Mouse (Mus musculus) G1E (cell line): ENCODE data around the gene Cd3d. TPM values are rescaled to one million over a fixed set of nuclear protein-coding genes. Genes with fewer than 3 reads are reported as not detected.
"Not testable (repeated sequence)": the region's sequence is repeated elsewhere in the genome, so short reads cannot be mapped to it uniquely, and the experiment has no call there.

Experiments
- ATAC-seq: 2 replicates; pipeline ENCODE4 v1.8.0; 2016; ENCODE audit warnings: mild to moderate bottlenecking; ENCODE audit not compliant: insufficient number of reproducible peaks, poor library complexity, low FRiP score, severe bottlenecking; ENCODE audit errors: extremely low read depth
- DNase-seq: peaks from one replicate; pipeline ENCODE4 v3.0.0; 2012; ENCODE audit warnings: low spot score
- H3K27me3 ChIP-seq: 2 replicates; pipeline ENCODE4 v1.6.1; 2012; ENCODE audit warnings: mild to moderate bottlenecking, low read length, inconsistent platforms; ENCODE audit not compliant: insufficient read depth
- H3K36me3 ChIP-seq: replicated peaks from 2 replicates; pipeline ENCODE3; 2012; ENCODE audit warnings: mild to moderate bottlenecking, inconsistent platforms
- H3K4me1 ChIP-seq: 2 replicates; pipeline ENCODE4 v1.6.1; 2012; ENCODE audit warnings: low read depth, low read length, inconsistent platforms, mixed read lengths; ENCODE audit not compliant: insufficient read depth
- H3K4me3 ChIP-seq: 2 replicates; pipeline ENCODE4 v1.5.1; 2012; ENCODE audit warnings: low read depth, mild to moderate bottlenecking, inconsistent platforms, low read length, moderate library complexity, mixed read lengths
- H3K9me3 ChIP-seq: replicated peaks from 2 replicates; pipeline ENCODE4 v1.6.1; 2012; ENCODE audit warnings: inconsistent platforms
- CTCF ChIP-seq: IDR thresholded peaks from 2 replicates; pipeline ENCODE4 v1.5.1; 2012; ENCODE audit warnings: low read depth, low read length, inconsistent platforms, mixed read lengths
- GATA1 ChIP-seq: IDR thresholded peaks from 2 replicates; pipeline ENCODE4 v1.6.1; 2012; ENCODE audit warnings: borderline replicate concordance, low read length, inconsistent platforms, mixed read lengths
- GATA2 ChIP-seq: IDR thresholded peaks from 2 replicates; pipeline ENCODE4 v1.6.1; 2012; ENCODE audit warnings: low read depth, low read length, inconsistent platforms, borderline replicate concordance
- POLR2AphosphoS5 ChIP-seq: IDR thresholded peaks from 2 replicates; pipeline ENCODE4 v1.6.1; 2012; ENCODE audit warnings: low read depth, low read length, inconsistent platforms; ENCODE audit not compliant: insufficient replicate concordance
- TAL1 ChIP-seq: conservative IDR thresholded peaks from 2 replicates; pipeline ENCODE4 v1.6.1; 2012; ENCODE audit warnings: low read depth, low read length, inconsistent platforms, mixed read lengths
- polyA plus RNA-seq: library from polyadenylated mRNA; stranded (reverse); fragments of >175 nt; gene quantifications from 2 replicates; pipeline ENCODE4 v1.2.3, GENCODE M21; 2012
- total RNA-seq, 2 experiments: library from RNA; stranded (forward) in 1 of 2; stranded (reverse) in 1 of 2; fragments of 200-1000 nt in 1 of 2; fragments of >200 nt in 1 of 2; fragmentation: Nextera tagmentation in 1 of 2; gene quantifications; 2 replicates each; pipeline ENCODE4 v1.2.3; 2014 to 2017

The Cd3d gene
- total and polyA plus RNA-seq, 3 experiments = not detected

GRCm38 (mm10) chr9:44965126-44965832 lies 16.3 kb upstream of the Cd3d start, which contains the start of gene Ube4a:
Gene Ube4a (minus strand): TSS chr9:44965600.
- peak; percentile 85 for DNase-seq
- Histone ChIP-seq H3K4me1 (peaks cover 25% of the 10 kb centered on the region), H3K36me3 (peaks cover 33% of the 10 kb centered on the region), H3K27me3 (peaks cover 3% of the 10 kb centered on the region; the same call in 1 of the 2 replicates), H3K9me3 (no peaks in the 10 kb centered on the region), H3K4me3 (peak within 1 kb of the TSS; percentile 79)
- no peak for TF ChIP-seq GATA2
- no peak for TF ChIP-seq CTCF
- TF ChIP-seq POLR2AphosphoS5 = no peak
- TF ChIP-seq GATA1 = no peak
- no peak for TF ChIP-seq TAL1
- peak; percentile 81 for ATAC-seq

GRCm38 (mm10) chr9:44965833-44966466 lies 15.6 kb upstream of the Cd3d start:
- peaks cover 7% of the 10 kb centered on the region for H3K27me3 ChIP-seq
- no peaks in the 10 kb centered on the region for H3K9me3 ChIP-seq
- TF ChIP-seq GATA1 = no peak
- TF ChIP-seq TAL1 = no peak
- TF ChIP-seq GATA2 = no peak
- no peak for TF ChIP-seq CTCF
- TF ChIP-seq POLR2AphosphoS5 = no peak
- no peak for DNase-seq
- ATAC-seq = no peak
- peaks cover 23% of the 10 kb centered on the region for H3K4me1 ChIP-seq
- peaks cover 26% of the 10 kb centered on the region for H3K36me3 ChIP-seq
- H3K4me3 ChIP-seq = peak overlapping the region; percentile 79

- peak; percentile 54 for DNase-seq
- TF ChIP-seq POLR2AphosphoS5 (no peak; the same call in 1 of the 2 replicates), CTCF (peak; percentile 57), GATA2 (no peak), TAL1 (no peak)
- Histone ChIP-seq H3K9me3 (no peaks in the 10 kb centered on the region), H3K36me3 (peaks cover 17% of the 10 kb centered on the region), H3K4me3 (no peak overlapping the region), H3K4me1 (peaks cover 21% of the 10 kb centered on the region), H3K27me3 (peaks cover 7% of the 10 kb centered on the region)
- ATAC-seq = peak; percentile 69
Measured at GRCm38 (mm10) chr9:44966815-44967242, 14.8 kb upstream of the Cd3d start.

GRCm38 (mm10) chr9:44967763-44968162 lies 13.8 kb upstream of the Cd3d start:
- not testable (repeated sequence) for ATAC-seq, H3K36me3 ChIP-seq, H3K9me3 ChIP-seq, H3K27me3 ChIP-seq, H3K4me3 ChIP-seq, DNase-seq
- peaks cover 21% of the 10 kb centered on the region for H3K4me1 ChIP-seq

- no peak for TF ChIP-seq GATA2
- no peak for TF ChIP-seq TAL1
- TF ChIP-seq CTCF = no peak
- no peak for TF ChIP-seq POLR2AphosphoS5
- TF ChIP-seq GATA1 = no peak
- Histone ChIP-seq H3K36me3 (no peaks in the 10 kb centered on the region), H3K4me1 (peaks cover 13% of the 10 kb centered on the region), H3K4me3 (no peak overlapping the region), H3K27me3 (peaks cover 24% of the 10 kb centered on the region), H3K9me3 (no peaks in the 10 kb centered on the region)
- no peak for DNase-seq
- no peak for ATAC-seq
Measured at GRCm38 (mm10) chr9:44969450-44969849, 12.1 kb upstream of the Cd3d start.

GRCm38 (mm10) chr9:44977813-44978212 lies 3.8 kb upstream of the Cd3d start:
- TF ChIP-seq GATA1 = no peak
- no peak for TF ChIP-seq GATA2
- TF ChIP-seq CTCF = no peak
- TF ChIP-seq TAL1 = no peak
- no peak for TF ChIP-seq POLR2AphosphoS5
- peaks cover 43% of the 10 kb centered on the region for H3K27me3 ChIP-seq
- DNase-seq (no peak), ATAC-seq (no peak)
- H3K4me1 ChIP-seq = peaks cover 9% of the 10 kb centered on the region
- no peaks in the 10 kb centered on the region for H3K36me3 ChIP-seq
- no peak overlapping the region for H3K4me3 ChIP-seq
- H3K9me3 ChIP-seq = no peaks in the 10 kb centered on the region
